Mouse (Mus musculus): ENCODE results near the gene Naxd. TPM values are rescaled to one million over a fixed set of nuclear protein-coding genes. Genes with fewer than 3 reads are reported as not detected.
A peak's percentile ranks its signal among the peaks of the same experiment; 100 is the strongest.

Naxd gene
- total and polyA plus RNA-seq, 3 experiments, result 54.8 to 72.3 TPM; not detected in 1

DNA sequence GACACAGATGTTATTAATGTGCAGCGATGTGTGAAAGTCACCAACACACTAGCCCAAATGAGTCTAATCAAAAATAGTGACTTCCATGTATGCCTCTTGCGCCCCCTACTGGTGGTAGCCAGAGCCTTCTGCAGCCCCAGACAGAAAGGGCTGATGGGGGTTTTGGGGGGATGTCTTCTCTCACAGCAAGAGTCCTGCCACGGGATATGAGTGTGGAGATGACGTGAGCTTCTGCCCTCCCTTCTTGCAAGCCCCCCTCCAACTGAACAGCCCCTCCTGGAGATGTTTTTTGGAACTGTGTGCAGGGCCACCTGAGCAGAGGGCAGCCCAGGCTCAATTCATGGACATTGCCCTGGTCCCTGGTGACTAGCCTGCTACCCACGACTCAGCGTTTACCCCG, 11.2 kb upstream of the Naxd start:
- H3K79me2 ChIP-seq (ENCODE audit: control insufficient read depth, insufficient read depth, low read length, poor library complexity), result no peaks in the 10 kb centered on the region
- peaks cover 0 to 5% of the 10 kb centered on the region in 2 experiments; a peak in 2 of 4 replicates for H3K36me3 ChIP-seq (ENCODE audit: control insufficient read depth in 1 of 2, insufficient read depth in 2 of 2, low read length in 2 of 2)
- H3K4me1 ChIP-seq (ENCODE audit: control insufficient read depth in 1 of 2, insufficient read depth in 2 of 2, low read length in 2 of 2), result peaks cover 0 to 12% of the 10 kb centered on the region in 2 experiments; a peak in 2 of 4 replicates
- no peak overlapping the region for H3K9ac ChIP-seq (ENCODE audit: control insufficient read depth, low read depth, low read length, poor library complexity, severe bottlenecking)
- TF ChIP-seq GATA1 (IDR thresholded peaks at IDR 0.05; ENCODE audit: low read depth, low read length) (no peak), ZMIZ1 (IDR thresholded peaks at IDR 0.05; ENCODE audit: low read depth, low read length) (no peak), SMC3 (IDR thresholded peaks at IDR 0.05; ENCODE audit: low read depth, low read length) (peak; percentile 82), ZC3H11A (IDR thresholded peaks at IDR 0.05; ENCODE audit: low read depth, low read length) (peak; percentile 66), TAL1 (IDR thresholded peaks at IDR 0.05; ENCODE audit: low read length) (no peak), NELFE (IDR thresholded peaks at IDR 0.05; ENCODE audit: low read depth, low read length) (no peak), POLR2A (IDR thresholded peaks at IDR 0.05; ENCODE audit: control insufficient read depth in 1 of 2, insufficient read depth in 1 of 2, low read depth in 1 of 2, low read length in 2 of 2, poor library complexity in 1 of 2) (no peak), RCOR1 (IDR thresholded peaks at IDR 0.05; ENCODE audit: low read depth, low read length) (no peak), USF1 (IDR thresholded peaks at IDR 0.05; ENCODE audit: low read depth, low read length) (no peak), ZNF384 (IDR thresholded peaks at IDR 0.05; ENCODE audit: low read depth, low read length) (no peak), MYB (IDR thresholded peaks at IDR 0.05; ENCODE audit: low read depth, low read length) (no peak), POLR2AphosphoS2 (IDR thresholded peaks at IDR 0.05; ENCODE audit: low read length) (no peak), GABPA (IDR thresholded peaks at IDR 0.05; ENCODE audit: low read depth, low read length) (no peak), ZKSCAN1 (IDR thresholded peaks at IDR 0.05; ENCODE audit: low read depth, low read length) (no peak), USF2 (IDR thresholded peaks at IDR 0.05; ENCODE audit: borderline replicate concordance in 1 of 2, insufficient read depth in 1 of 2, low read depth in 1 of 2, low read length in 2 of 2) (no peak), MAX (IDR thresholded peaks at IDR 0.05; ENCODE audit: low read length) (no peak), MEF2A (IDR thresholded peaks at IDR 0.05; ENCODE audit: extremely low read depth, insufficient replicate concordance, low read depth, low read length, poor library complexity, severe bottlenecking) (no peak), MXI1 (IDR thresholded peaks at IDR 0.05; ENCODE audit: low read depth, low read length) (no peak), TBP (IDR thresholded peaks at IDR 0.05; ENCODE audit: low read depth, low read length) (no peak), HCFC1 (IDR thresholded peaks at IDR 0.05; ENCODE audit: low read depth, low read length) (no peak), SIN3A (IDR thresholded peaks at IDR 0.05; ENCODE audit: low read length) (no peak), MAZ (IDR thresholded peaks at IDR 0.05; ENCODE audit: low read depth, low read length) (no peak), ELF1 (IDR thresholded peaks at IDR 0.05; ENCODE audit: low read depth, low read length) (no peak), RAD21 (IDR thresholded peaks at IDR 0.05; ENCODE audit: low read depth, low read length) (peak; percentile 83), BHLHE40 (IDR thresholded peaks at IDR 0.05; ENCODE audit: borderline replicate concordance, low read depth, low read length) (no peak), JUND (IDR thresholded peaks at IDR 0.05; ENCODE audit: low read depth, low read length) (no peak), POLR2AphosphoS5 (IDR thresholded peaks at IDR 0.05; ENCODE audit: borderline replicate concordance, low read depth, low read length) (no peak), CHD2 (IDR thresholded peaks at IDR 0.05; ENCODE audit: low read length) (no peak), KAT2A (conservative IDR thresholded peaks at IDR 0.05; ENCODE audit: low read depth, low read length) (no peak), CTCF (IDR thresholded peaks at IDR 0.05 in 2 of 3, conservative IDR thresholded peaks at IDR 0.05 in 1 of 3; ENCODE audit: control insufficient read depth in 1 of 3, insufficient read depth in 1 of 3, low read depth in 2 of 3, low read length in 3 of 3, poor library complexity in 1 of 3, severe bottlenecking in 1 of 3) (peak; percentile 89 to 90 (median 90)), MAFK (IDR thresholded peaks at IDR 0.05; ENCODE audit: borderline replicate concordance, low read depth, low read length) (no peak), EP300 (IDR thresholded peaks at IDR 0.05; ENCODE audit: low read depth in 1 of 2, low read length in 2 of 2) (no peak), MYC (IDR thresholded peaks at IDR 0.05; ENCODE audit: low read depth, low read length) (no peak), CHD1 (IDR thresholded peaks at IDR 0.05; ENCODE audit: low read depth, low read length) (no peak)
- H3K27ac ChIP-seq (ENCODE audit: control insufficient read depth, low read depth, low read length), result no peak overlapping the region
- peak; percentile 80 for DNase-seq (ENCODE audit: low read depth, low spot score)
- no peaks in the 10 kb centered on the region; a peak in 1 of 4 replicates for H3K27me3 ChIP-seq (ENCODE audit: control insufficient read depth in 1 of 2, insufficient read depth in 2 of 2, low read length in 2 of 2)
- H3K9me3 ChIP-seq (replicated peaks; ENCODE audit: insufficient read depth, low read length), result no peaks in the 10 kb centered on the region
- H3K4me3 ChIP-seq (ENCODE audit: control insufficient read depth in 1 of 2, insufficient read depth in 1 of 2, low read depth in 2 of 2, low read length in 2 of 2), result no peak overlapping the region

Data from MEL (cell line).